Comparison of ENCODE assay signal across 20 mouse cellular contexts in the genomic region with DNA sequence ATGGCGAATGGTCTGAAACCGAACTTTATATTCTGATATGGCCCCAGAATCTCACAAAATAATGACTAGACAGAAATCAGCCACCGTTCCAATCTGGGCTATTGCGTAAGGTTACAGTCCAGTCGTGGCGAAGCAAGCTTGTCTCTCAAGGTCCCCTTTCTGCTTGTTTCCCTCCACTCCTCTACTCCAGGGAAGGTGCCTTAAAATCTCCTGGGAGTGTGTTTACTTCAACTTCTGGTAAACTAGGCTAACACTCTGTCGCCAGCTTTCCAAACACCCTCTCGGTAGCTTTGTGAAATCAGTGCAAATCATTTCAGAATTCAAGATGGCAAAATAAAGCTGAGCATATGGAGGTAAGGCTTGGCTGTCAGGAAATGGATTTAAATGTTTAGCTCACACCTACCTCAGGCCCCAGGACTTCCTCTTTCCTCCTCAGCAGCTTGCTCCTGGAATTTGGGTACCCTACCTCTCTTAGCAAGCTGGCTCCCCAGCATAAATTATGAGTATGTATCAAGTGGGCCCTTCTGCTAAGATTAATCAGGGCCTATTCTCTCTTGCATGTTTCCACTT. TPM values are rescaled to one million over a fixed set of nuclear protein-coding genes. Genes with fewer than 3 reads are reported as not detected.
DNase-seq lines count a peak whose midpoint lies in the region; ATAC-seq and TF ChIP-seq lines count a peak whose summit lies in the region.
"Had no signal": no experiment of that assay in that cellular context is flagged by ENCODE, and none has a peak within 500 bp of the region (broad histone marks: within the 10 kb centered on the region; RNA-seq: fewer than 3 reads in every experiment).

No protein-coding gene starts in this region.

- peaks cover 79% of the 10 kb centered on the region for H3K27me3 ChIP-seq in limb, embryonic 11.5 days (ENCODE audit: control insufficient read depth, insufficient read depth, low read length)
- H3K27me3 ChIP-seq in limb, embryonic 10.5 days (ENCODE audit: low read depth, poor library complexity, severe bottlenecking) = peaks cover 100% of the 10 kb centered on the region
- H3K27me3 ChIP-seq in hindbrain, embryonic 14.5 days (ENCODE audit: control insufficient read depth, insufficient read depth, low read length) = peaks cover 57% of the 10 kb centered on the region
- peaks cover 29% of the 10 kb centered on the region for H3K27me3 ChIP-seq in midbrain, postnatal 0 days (ENCODE audit: insufficient read depth, low read length)
- H3K27me3 ChIP-seq in heart, embryonic 12.5 days (replicated peaks) = peaks cover 92% of the 10 kb centered on the region
- H3K27me3 ChIP-seq in intestine, embryonic 15.5 days (replicated peaks) = peaks cover 94% of the 10 kb centered on the region

- WGBS in limb, embryonic 11.5 days = 45% methylated on average over 8 of the region's 8 CpGs
- WGBS in limb, embryonic 10.5 days = 48% methylated on average over 8 of the region's 8 CpGs
- WGBS in hindbrain, embryonic 14.5 days = 49% methylated on average over 8 of the region's 8 CpGs
- WGBS in midbrain, postnatal 0 days = 48% methylated on average over 8 of the region's 8 CpGs
- 49% methylated on average over 8 of the region's 8 CpGs for WGBS in heart, embryonic 12.5 days
- WGBS in intestine, embryonic 15.5 days = 50% methylated on average over 8 of the region's 8 CpGs

- no peak overlapping the region for H3K27ac ChIP-seq in limb, embryonic 11.5 days (replicated peaks; ENCODE audit: low read depth, low read length)
- no peak overlapping the region for H3K27ac ChIP-seq in limb, embryonic 10.5 days
- H3K27ac ChIP-seq in hindbrain, embryonic 14.5 days = peak overlapping the region; percentile 90
- peak overlapping the region; percentile 43; the same call in 1 of the 2 replicates for H3K27ac ChIP-seq in midbrain, postnatal 0 days (ENCODE audit: low read depth, low read length)
- no peak overlapping the region for H3K27ac ChIP-seq in heart, embryonic 12.5 days (ENCODE audit: poor library complexity, severe bottlenecking)
- no peak overlapping the region for H3K27ac ChIP-seq in intestine, embryonic 15.5 days
- H3K27ac ChIP-seq: embryonic facial prominence, embryonic 12.5 days had no signal

- DNase-seq in limb, embryonic 11.5 days (ENCODE audit: low spot score) = peak; percentile 23
- DNase-seq in limb, embryonic 10.5 days (ENCODE audit: low spot score) = no peak
- DNase-seq in hindbrain, embryonic 14.5 days (ENCODE audit: low spot score) = no peak
- no peak for DNase-seq in midbrain, postnatal 0 days (ENCODE audit: low spot score)
- DNase-seq in urinary bladder, adult 18-20 months (ENCODE audit: low spot score in 2 of 2) = no peak
- DNase-seq in kidney, postnatal 25 days = no peak
- DNase-seq: B cell, adult 2 months; cerebellum, adult 11-12 months; heart, adult 11 months; kidney, postnatal 36 days had no signal

- H3K9ac ChIP-seq in limb, embryonic 11.5 days (ENCODE audit: low read length) = no peak overlapping the region
- H3K9ac ChIP-seq in hindbrain, embryonic 14.5 days = peak overlapping the region; percentile 35
- H3K9ac ChIP-seq in midbrain, postnatal 0 days (replicated peaks; ENCODE audit: low read length, poor library complexity, severe bottlenecking) = no peak overlapping the region
- H3K9ac ChIP-seq in heart, embryonic 12.5 days = no peak overlapping the region
- H3K9ac ChIP-seq in intestine, embryonic 15.5 days = no peak overlapping the region
- H3K9ac ChIP-seq: embryonic facial prominence, embryonic 12.5 days had no signal

- no peak for ATAC-seq in limb, embryonic 11.5 days (ENCODE audit: insufficient number of reproducible peaks, low FRiP score, low TSS enrichment, low read depth)
- ATAC-seq in hindbrain, embryonic 14.5 days (ENCODE audit: low FRiP score) = no peak
- no peak for ATAC-seq in midbrain, postnatal 0 days (ENCODE audit: low FRiP score)
- ATAC-seq in heart, embryonic 12.5 days (ENCODE audit: insufficient number of reproducible peaks, low FRiP score) = no peak
- ATAC-seq in intestine, embryonic 15.5 days = no peak
- ATAC-seq: intestine, embryonic 16.5 days; lung, postnatal 0 days had no signal

- TF ChIP-seq CTCF in midbrain, postnatal 0 days (IDR thresholded peaks at IDR 0.05) = no peak

- peaks cover 5% of the 10 kb centered on the region; the same call in 1 of the 2 replicates for H3K4me1 ChIP-seq in limb, embryonic 11.5 days (ENCODE audit: control insufficient read depth, insufficient read depth, low read length)
- peaks cover 11% of the 10 kb centered on the region for H3K4me1 ChIP-seq in limb, embryonic 10.5 days
- peaks cover 5% of the 10 kb centered on the region; the same call in 1 of the 2 replicates for H3K4me1 ChIP-seq in hindbrain, embryonic 14.5 days (replicated peaks; ENCODE audit: control insufficient read depth, insufficient read depth, low read length)
- 0 out of 2 replicates have a peak, but pooled peaks cover 2% of the 10 kb centered on the region for H3K4me1 ChIP-seq in midbrain, postnatal 0 days (ENCODE audit: insufficient read depth, low read length)
- peaks cover 15% of the 10 kb centered on the region for H3K4me1 ChIP-seq in heart, embryonic 12.5 days (replicated peaks)
- peaks cover 9% of the 10 kb centered on the region for H3K4me1 ChIP-seq in intestine, embryonic 15.5 days (replicated peaks)

- no peaks in the 10 kb centered on the region for H3K36me3 ChIP-seq in limb, embryonic 11.5 days (ENCODE audit: control insufficient read depth, insufficient read depth, low read length)
- no peaks in the 10 kb centered on the region for H3K36me3 ChIP-seq in limb, embryonic 10.5 days
- no peaks in the 10 kb centered on the region for H3K36me3 ChIP-seq in hindbrain, embryonic 14.5 days (replicated peaks; ENCODE audit: control insufficient read depth, insufficient read depth)
- H3K36me3 ChIP-seq in midbrain, postnatal 0 days (ENCODE audit: insufficient read depth, low read length) = no peaks in the 10 kb centered on the region
- H3K36me3 ChIP-seq in heart, embryonic 12.5 days = no peaks in the 10 kb centered on the region
- H3K36me3 ChIP-seq in intestine, embryonic 15.5 days = no peaks in the 10 kb centered on the region
- H3K36me3 ChIP-seq: embryonic facial prominence, embryonic 12.5 days had no signal

- no peaks in the 10 kb centered on the region for H3K9me3 ChIP-seq in limb, embryonic 11.5 days (ENCODE audit: control insufficient read depth, low read length)
- H3K9me3 ChIP-seq in limb, embryonic 10.5 days (replicated peaks) = no peaks in the 10 kb centered on the region
- H3K9me3 ChIP-seq in hindbrain, embryonic 14.5 days (ENCODE audit: control insufficient read depth, low read length) = no peaks in the 10 kb centered on the region
- no peaks in the 10 kb centered on the region for H3K9me3 ChIP-seq in midbrain, postnatal 0 days (ENCODE audit: low read length)
- H3K9me3 ChIP-seq in heart, embryonic 12.5 days (replicated peaks) = no peaks in the 10 kb centered on the region
- H3K9me3 ChIP-seq in intestine, embryonic 15.5 days = no peaks in the 10 kb centered on the region
- H3K9me3 ChIP-seq: embryonic facial prominence, embryonic 12.5 days had no signal

- no peak overlapping the region for H3K4me3 ChIP-seq in limb, embryonic 11.5 days (ENCODE audit: low read depth, low read length)
- no peak overlapping the region for H3K4me3 ChIP-seq in limb, embryonic 10.5 days
- H3K4me3 ChIP-seq in hindbrain, embryonic 14.5 days (replicated peaks; ENCODE audit: low read length) = peak overlapping the region; percentile 53
- no peak overlapping the region for H3K4me3 ChIP-seq in midbrain, postnatal 0 days (ENCODE audit: low read depth, low read length)
- no peak overlapping the region for H3K4me3 ChIP-seq in heart, embryonic 12.5 days
- H3K4me3 ChIP-seq in intestine, embryonic 15.5 days (replicated peaks) = no peak overlapping the region
- H3K4me3 ChIP-seq: embryonic facial prominence, embryonic 12.5 days had no signal

- no peak overlapping the region for H3K4me2 ChIP-seq in limb, embryonic 11.5 days (ENCODE audit: low read depth, severe bottlenecking)
- H3K4me2 ChIP-seq in hindbrain, embryonic 14.5 days (replicated peaks) = peak overlapping the region; percentile 69
- peak overlapping the region; percentile 12; the same call in 1 of the 2 replicates for H3K4me2 ChIP-seq in midbrain, postnatal 0 days (ENCODE audit: low read depth, low read length, poor library complexity, severe bottlenecking)
- H3K4me2 ChIP-seq in heart, embryonic 12.5 days = no peak overlapping the region
- H3K4me2 ChIP-seq in intestine, embryonic 15.5 days (replicated peaks) = no peak overlapping the region
- H3K4me2 ChIP-seq: embryonic facial prominence, embryonic 12.5 days had no signal

RNA-seq across cellular contexts. Expression of a gene that starts 8.8 kb away (rescaled TPM):
- 0.13 and 0.17 TPM in 2 replicates for polyA plus RNA-seq in limb, embryonic 11.5 days (2014; fragmentation: Nextera tagmentation; extraction: Ambion mirVana)
- polyA plus RNA-seq in limb, embryonic 10.5 days (2016; fragmentation: Nextera tagmentation; extraction: Ambion mirVana) = 0.09 and 0.20 TPM in 2 replicates
- polyA plus RNA-seq in hindbrain, embryonic 14.5 days (2014; fragmentation: Nextera tagmentation; extraction: Ambion mirVana) = 18.0 and 19.8 TPM in 2 replicates
- total RNA-seq in midbrain, postnatal 0 days (2014; rRNA removed) = 77.8 and 79.1 TPM in 2 replicates
- polyA plus RNA-seq in midbrain, postnatal 0 days (2015; fragmentation: Nextera tagmentation; extraction: Ambion mirVana) = 21.6 and 29.7 TPM in 2 replicates
- 0.34 and 0.68 TPM in 2 replicates for polyA plus RNA-seq in heart, embryonic 12.5 days (2016; fragmentation: Nextera tagmentation; extraction: Ambion mirVana)
- polyA plus RNA-seq in intestine, embryonic 15.5 days (2015; fragmentation: Nextera tagmentation; extraction: Ambion mirVana) = 0.62 and 0.89 TPM in 2 replicates
- total RNA-seq: liver, adult 2 months; MEL; monocyte, adult 5-6 weeks had no signal
- polyA plus RNA-seq: heart, postnatal 0 days; liver, adult 2 months; small intestine, adult 2 months had no signal

Comparison
In these comparisons a context has a peak if more than half of its experiments do, and no peak if none do; other contexts are left out.
1. H3K27ac ChIP-seq: peak in hindbrain, embryonic 14.5 days (single experiment) and midbrain, postnatal 0 days (single experiment); none in limb, embryonic 11.5 days (single experiment), limb, embryonic 10.5 days (single experiment), heart, embryonic 12.5 days (single experiment) and intestine, embryonic 15.5 days (single experiment).
2. H3K4me2 ChIP-seq: peak in hindbrain, embryonic 14.5 days (single experiment) and midbrain, postnatal 0 days (single experiment); none in limb, embryonic 11.5 days (single experiment), heart, embryonic 12.5 days (single experiment) and intestine, embryonic 15.5 days (single experiment).
3. RNA of a gene that starts 8.8 kb away (polyA plus RNA-seq): 21.6 to 29.7 TPM in midbrain, postnatal 0 days and 18.0 to 19.8 TPM in hindbrain, embryonic 14.5 days; 0.62 to 0.89 TPM in intestine, embryonic 15.5 days, 0.34 to 0.68 TPM in heart, embryonic 12.5 days, 0.09 to 0.20 TPM in limb, embryonic 10.5 days and 0.13 to 0.17 TPM in limb, embryonic 11.5 days; every median in the first group is over 10 times any median in the second.